Mouse (Mus musculus): ENCODE measurements around the gene Siah1a. TPM values are rescaled to one million over a fixed set of nuclear protein-coding genes. Genes with fewer than 3 reads are reported as not detected.

The Siah1a gene
- total and polyA plus RNA-seq, 3 experiments: 5.9 to 11.1 (median 8.0) TPM

GRCm38 (mm10) chr8:86746511-86746910, 777 bp upstream of the Siah1a start:
- H3K4me3 ChIP-seq (replicated peaks in 1 of 3; ENCODE audit: low read depth in 2 of 3, low read length in 2 of 3, poor library complexity in 1 of 3): peak overlapping the region; percentile 55 to 89 (median 80)
- peaks cover 1% of the 10 kb centered on the region for H3K27me3 ChIP-seq (replicated peaks)
- H3K9me3 ChIP-seq (replicated peaks; ENCODE audit: low read length): no peaks in the 10 kb centered on the region
- peaks cover 7 to 22% of the 10 kb centered on the region in 2 experiments; a peak in 3 of 4 replicates for H3K4me1 ChIP-seq (ENCODE audit: control insufficient read depth in 1 of 2, insufficient read depth in 2 of 2)
- dilution Hi-C loops (cut with MboI; ENCODE audit: extremely low pct_ligation_motif_present, extremely low pct_unique_long_range_greater_than_20kb, low sequenced_read_pairs) (no loop called here), in situ Hi-C loops (cut with MboI; ENCODE audit: low pct_ligation_motif_present, low pct_unique_long_range_greater_than_20kb, low sequenced_read_pairs) (no loop called here)
- peak overlapping the region; percentile 91 for H3K4me2 ChIP-seq (ENCODE audit: insufficient read depth, low read depth, poor library complexity, severe bottlenecking)
- H3K36me3 ChIP-seq (replicated peaks in 1 of 2; ENCODE audit: control insufficient read depth in 1 of 2, insufficient read depth in 1 of 2, low read length in 1 of 2): no peaks in the 10 kb centered on the region
- H3K79me2 ChIP-seq (replicated peaks; ENCODE audit: control insufficient read depth, extremely low read depth, insufficient read depth, poor library complexity, severe bottlenecking): peaks cover 29% of the 10 kb centered on the region
- H3K9ac ChIP-seq (ENCODE audit: insufficient read depth, low read depth): peak overlapping the region; percentile 51
- no peak overlapping the region for H3K27ac ChIP-seq (ENCODE audit: insufficient read depth, low read depth)
- no peak for TF ChIP-seq USF2 (conservative IDR thresholded peaks at IDR 0.05; ENCODE audit: low read depth, low read length)
- TF ChIP-seq HCFC1 (IDR thresholded peaks at IDR 0.05; ENCODE audit: low read depth, low read length): no peak
- TF ChIP-seq KAT2A (IDR thresholded peaks at IDR 0.05; ENCODE audit: insufficient replicate concordance, low read length): no peak
- no peak for TF ChIP-seq CTCF (conservative IDR thresholded peaks at IDR 0.05 in 1 of 2, IDR thresholded peaks at IDR 0.05 in 1 of 2; ENCODE audit: low read depth in 2 of 2, low read length in 2 of 2)
- no peak for TF ChIP-seq MAFK (IDR thresholded peaks at IDR 0.05; ENCODE audit: insufficient replicate concordance, low read length)
- 0 out of 2 replicates have a peak, but pooled peaks have one; percentile 11 for TF ChIP-seq ZMIZ1 (IDR thresholded peaks at IDR 0.05; ENCODE audit: low read depth, low read length)
- no peak for TF ChIP-seq ZC3H11A (IDR thresholded peaks at IDR 0.05; ENCODE audit: low read depth, low read length)
- no peak for TF ChIP-seq TCF12 (IDR thresholded peaks at IDR 0.05; ENCODE audit: low read depth, low read length)
- TF ChIP-seq ELF1 (IDR thresholded peaks at IDR 0.05; ENCODE audit: low read depth, low read length): no peak
- DNase-seq (ENCODE audit: extremely low read depth): no peak

DNA sequence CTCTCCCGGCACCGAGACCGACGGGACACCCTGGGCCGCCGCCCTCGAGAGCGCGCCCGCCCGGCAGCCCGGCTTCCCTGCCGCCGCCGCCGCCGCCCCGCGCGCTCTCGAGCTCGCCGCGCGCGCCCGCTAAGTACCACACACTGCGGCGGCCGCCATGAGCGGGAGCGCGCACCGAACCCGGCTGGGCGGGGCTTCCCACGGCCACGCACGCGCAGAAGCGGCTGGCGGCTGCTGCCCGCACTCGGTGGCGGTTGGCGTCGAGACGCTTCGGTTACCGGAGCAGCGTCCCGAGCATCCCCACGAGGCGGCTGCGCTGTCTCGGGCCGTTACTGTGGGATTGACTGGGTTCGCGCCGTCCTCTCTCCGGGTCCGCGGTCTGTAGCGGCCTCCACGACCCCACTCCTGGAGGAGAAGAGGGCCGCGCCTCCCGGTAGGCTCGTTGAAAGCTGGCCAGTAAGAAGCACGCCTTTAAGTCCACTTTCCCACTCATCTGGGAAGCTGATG, 254 bp upstream of the Siah1a start:
- H3K4me1 ChIP-seq (ENCODE audit: control insufficient read depth in 1 of 2, insufficient read depth in 2 of 2): peaks cover 10 to 22% of the 10 kb centered on the region in 2 experiments; a peak in 3 of 4 replicates
- H3K27me3 ChIP-seq (replicated peaks): peaks cover 1% of the 10 kb centered on the region
- H3K4me3 ChIP-seq (replicated peaks in 1 of 3; ENCODE audit: low read depth in 2 of 3, low read length in 2 of 3, poor library complexity in 1 of 3): peak overlapping the region; percentile 55 to 89 (median 80)
- H3K4me2 ChIP-seq (ENCODE audit: insufficient read depth, low read depth, poor library complexity, severe bottlenecking): peak overlapping the region; percentile 91
- peak overlapping the region; percentile 14; the same call in 1 of the 2 replicates for H3K27ac ChIP-seq (ENCODE audit: insufficient read depth, low read depth)
- TF ChIP-seq JUN (IDR thresholded peaks at IDR 0.05; ENCODE audit: insufficient read depth, low read depth, low read length): no peak
- no peak for TF ChIP-seq USF1 (IDR thresholded peaks at IDR 0.05; ENCODE audit: low read depth, low read length)
- no peak for TF ChIP-seq HCFC1 (IDR thresholded peaks at IDR 0.05; ENCODE audit: low read depth, low read length)
- no peak for TF ChIP-seq MAZ (IDR thresholded peaks at IDR 0.05; ENCODE audit: low read depth, low read length)
- no peak for TF ChIP-seq ETS1 (conservative IDR thresholded peaks at IDR 0.05; ENCODE audit: low read depth, low read length)
- TF ChIP-seq CHD1 (IDR thresholded peaks at IDR 0.05; ENCODE audit: low read depth, low read length): no peak
- no peak for TF ChIP-seq RCOR1 (conservative IDR thresholded peaks at IDR 0.05; ENCODE audit: low read depth, low read length)
- TF ChIP-seq POLR2A (IDR thresholded peaks at IDR 0.05; ENCODE audit: low read depth, low read length): peak; percentile 76
- no peak for TF ChIP-seq ELF1 (IDR thresholded peaks at IDR 0.05; ENCODE audit: low read depth, low read length)
- peak; percentile 82 for TF ChIP-seq NELFE (IDR thresholded peaks at IDR 0.05; ENCODE audit: low read depth, low read length)
- no peak for TF ChIP-seq ZC3H11A (IDR thresholded peaks at IDR 0.05; ENCODE audit: low read depth, low read length)
- peak; percentile 51; the same call in 1 of the 2 replicates for TF ChIP-seq TCF12 (IDR thresholded peaks at IDR 0.05; ENCODE audit: low read depth, low read length)
- TF ChIP-seq MYC (IDR thresholded peaks at IDR 0.05; ENCODE audit: low read depth, low read length): no peak
- TF ChIP-seq KAT2A (IDR thresholded peaks at IDR 0.05; ENCODE audit: insufficient replicate concordance, low read length): no peak
- no peak for TF ChIP-seq SIN3A (IDR thresholded peaks at IDR 0.05; ENCODE audit: low read length)
- TF ChIP-seq NRF1 (IDR thresholded peaks at IDR 0.05; ENCODE audit: low read depth, low read length): peak; percentile 88
- TF ChIP-seq ZMIZ1 (IDR thresholded peaks at IDR 0.05; ENCODE audit: low read depth, low read length): peak; percentile 53; the same call in 1 of the 2 replicates
- 0 out of 2 replicates have a peak, but pooled peaks have one; percentile 17 for TF ChIP-seq IRF4 (IDR thresholded peaks at IDR 0.05; ENCODE audit: low read depth, low read length)
- TF ChIP-seq MXI1 (IDR thresholded peaks at IDR 0.05; ENCODE audit: low read depth, low read length): no peak
- peak; percentile 72; the same call in 1 of the 2 replicates for TF ChIP-seq MAX (IDR thresholded peaks at IDR 0.05; ENCODE audit: low read length)
- TF ChIP-seq EP300 (IDR thresholded peaks at IDR 0.05; ENCODE audit: low read length): no peak
- H3K36me3 ChIP-seq (replicated peaks in 1 of 2; ENCODE audit: control insufficient read depth in 1 of 2, insufficient read depth in 1 of 2, low read length in 1 of 2): no peaks in the 10 kb centered on the region
- H3K9me3 ChIP-seq (replicated peaks; ENCODE audit: low read length): no peaks in the 10 kb centered on the region
- in situ Hi-C loops (cut with MboI; ENCODE audit: low pct_ligation_motif_present, low pct_unique_long_range_greater_than_20kb, low sequenced_read_pairs) (no loop called here), dilution Hi-C loops (cut with MboI; ENCODE audit: extremely low pct_ligation_motif_present, extremely low pct_unique_long_range_greater_than_20kb, low sequenced_read_pairs) (no loop called here)
- H3K79me2 ChIP-seq (replicated peaks; ENCODE audit: control insufficient read depth, extremely low read depth, insufficient read depth, poor library complexity, severe bottlenecking): peaks cover 31% of the 10 kb centered on the region
- H3K9ac ChIP-seq (ENCODE audit: insufficient read depth, low read depth): peak overlapping the region; percentile 98
- peak; percentile 73 for DNase-seq (ENCODE audit: extremely low read depth)

Data from CH12.LX (cell line).